Mouse (Mus musculus): ENCODE data around the gene Eif2ak2. TPM values are rescaled to one million over a fixed set of nuclear protein-coding genes. Genes with fewer than 3 reads are reported as not detected.

The Eif2ak2 gene
- total and polyA plus RNA-seq, 3 experiments: 15.9 to 59.9 (median 40.1) TPM

DNA sequence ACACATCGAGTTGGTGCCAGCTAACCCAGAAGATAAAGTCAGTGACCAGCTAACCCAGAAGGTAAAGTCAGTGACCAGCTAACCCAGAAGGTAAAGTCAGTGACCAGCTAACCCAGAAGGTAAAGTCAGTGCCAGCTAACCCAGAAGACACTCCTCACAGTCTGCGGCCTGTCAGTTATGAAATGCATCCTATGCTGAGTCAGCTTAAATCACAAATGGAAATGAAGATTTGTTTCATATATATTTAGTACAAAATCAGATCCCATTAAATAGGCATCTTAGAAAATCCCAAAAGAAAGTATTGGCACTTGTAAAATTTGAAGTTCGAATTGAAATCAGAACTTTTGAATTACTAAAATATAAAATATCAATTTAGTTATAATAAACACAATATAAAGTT, 72.8 kb downstream of the Eif2ak2 start:
- H3K27me3 ChIP-seq (ENCODE audit: insufficient read depth, low read length): no peaks in the 10 kb centered on the region
- no peaks in the 10 kb centered on the region for H3K9me3 ChIP-seq (replicated peaks)
- DNase-seq (ENCODE audit: low spot score) (no peak), ATAC-seq (ENCODE audit: extremely low read depth, insufficient number of reproducible peaks, low FRiP score, poor library complexity, severe bottlenecking) (no peak)
- peaks cover 48% of the 10 kb centered on the region for H3K36me3 ChIP-seq (replicated peaks)
- no peaks in the 10 kb centered on the region for H3K4me1 ChIP-seq (ENCODE audit: insufficient read depth, low read depth, low read length)
- no peak for TF ChIP-seq GATA1 (IDR thresholded peaks at IDR 0.05; ENCODE audit: borderline replicate concordance, low read length)
- no peak for TF ChIP-seq GATA2 (IDR thresholded peaks at IDR 0.05; ENCODE audit: borderline replicate concordance, low read depth, low read length)
- no peak for TF ChIP-seq CTCF (IDR thresholded peaks at IDR 0.05; ENCODE audit: low read depth, low read length)
- TF ChIP-seq POLR2AphosphoS5 (IDR thresholded peaks at IDR 0.05; ENCODE audit: insufficient replicate concordance, low read depth, low read length): no peak
- no peak for TF ChIP-seq TAL1 (conservative IDR thresholded peaks at IDR 0.05; ENCODE audit: low read depth, low read length)
- no peak overlapping the region for H3K4me3 ChIP-seq (ENCODE audit: low read depth, low read length)

DNA sequence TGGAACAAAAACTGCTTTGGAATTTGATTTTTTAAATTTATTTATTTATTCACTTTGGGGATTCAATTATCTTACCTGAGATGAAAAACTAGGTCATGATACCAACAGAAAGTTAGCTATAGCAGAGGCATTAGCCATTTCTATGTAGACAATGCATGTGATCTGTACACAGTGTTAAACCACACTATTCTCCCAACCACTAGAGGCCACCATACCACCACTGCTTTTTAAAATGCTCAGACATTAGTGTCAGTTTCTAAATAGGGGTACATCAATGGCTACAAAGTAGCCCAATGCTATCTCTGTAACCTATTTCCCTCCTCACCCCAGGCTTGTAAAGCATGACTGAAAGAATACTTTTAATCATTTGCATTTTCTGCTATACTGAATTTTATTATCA, 73.4 kb downstream of the Eif2ak2 start:
- Histone ChIP-seq H3K4me1 (ENCODE audit: insufficient read depth, low read depth, low read length) (no peaks in the 10 kb centered on the region), H3K4me3 (ENCODE audit: low read depth, low read length) (no peak overlapping the region), H3K27me3 (ENCODE audit: insufficient read depth, low read length) (no peaks in the 10 kb centered on the region), H3K36me3 (replicated peaks) (peaks cover 46% of the 10 kb centered on the region), H3K9me3 (replicated peaks) (no peaks in the 10 kb centered on the region)
- no peak for DNase-seq (ENCODE audit: low spot score)
- peak; percentile 49; the same call in 1 of the 2 replicates for ATAC-seq (ENCODE audit: extremely low read depth, insufficient number of reproducible peaks, low FRiP score, poor library complexity, severe bottlenecking)
- TF ChIP-seq GATA1 (IDR thresholded peaks at IDR 0.05; ENCODE audit: borderline replicate concordance, low read length) (no peak), GATA2 (IDR thresholded peaks at IDR 0.05; ENCODE audit: borderline replicate concordance, low read depth, low read length) (no peak), POLR2AphosphoS5 (IDR thresholded peaks at IDR 0.05; ENCODE audit: insufficient replicate concordance, low read depth, low read length) (no peak), CTCF (IDR thresholded peaks at IDR 0.05; ENCODE audit: low read depth, low read length) (no peak; the same call in 1 of the 2 replicates), TAL1 (conservative IDR thresholded peaks at IDR 0.05; ENCODE audit: low read depth, low read length) (no peak)

Other genes with a start within 250 kb of the Eif2ak2 start
- 27.5 and 29.2 TPM in 2 replicates for gene Strn, start 145.4 kb downstream of the Eif2ak2 start, total RNA-seq (2014; fragmentation: Nextera tagmentation)
- 39.7 and 52.6 TPM in 2 replicates for gene Strn, start 145.4 kb downstream of the Eif2ak2 start, total RNA-seq (2017)
- 2.9 TPM in 2 replicates for gene Strn, start 145.4 kb downstream of the Eif2ak2 start, polyA plus RNA-seq (2012)
- gene Heatr5b, start 47.2 kb downstream of the Eif2ak2 start, total RNA-seq (2014; fragmentation: Nextera tagmentation): 36.9 and 50.7 TPM in 2 replicates
- 25.1 and 27.2 TPM in 2 replicates for gene Heatr5b, start 47.2 kb downstream of the Eif2ak2 start, total RNA-seq (2017)
- gene Heatr5b, start 47.2 kb downstream of the Eif2ak2 start, polyA plus RNA-seq (2012): 1.8 and 2.9 TPM in 2 replicates
- 21.1 and 39.9 TPM in 2 replicates for gene Gpatch11, start 47.0 kb downstream of the Eif2ak2 start, total RNA-seq (2014; fragmentation: Nextera tagmentation)
- gene Gpatch11, start 47.0 kb downstream of the Eif2ak2 start, total RNA-seq (2017): 26.8 and 35.2 TPM in 2 replicates
- gene Gpatch11, start 47.0 kb downstream of the Eif2ak2 start, polyA plus RNA-seq (2012): 1.5 and 4.4 TPM in 2 replicates
- not detected in 2 replicates for gene Sult6b1, start 24.4 kb upstream of the Eif2ak2 start, total RNA-seq (2014; fragmentation: Nextera tagmentation)
- 0.33 and 0.58 TPM in 2 replicates for gene Sult6b1, start 24.4 kb upstream of the Eif2ak2 start, total RNA-seq (2017)
- gene Sult6b1, start 24.4 kb upstream of the Eif2ak2 start, polyA plus RNA-seq (2012): not detected in 2 replicates
- 17.1 and 20.5 TPM in 2 replicates for gene Cebpzos, start 33.9 kb upstream of the Eif2ak2 start, total RNA-seq (2014; fragmentation: Nextera tagmentation)
- gene Cebpzos, start 33.9 kb upstream of the Eif2ak2 start, total RNA-seq (2017): 61.6 and 76.5 TPM in 2 replicates
- gene Cebpzos, start 33.9 kb upstream of the Eif2ak2 start, polyA plus RNA-seq (2012): 4.1 and 4.5 TPM in 2 replicates
- gene Cebpz, start 54.5 kb upstream of the Eif2ak2 start, total RNA-seq (2014; fragmentation: Nextera tagmentation): 83.5 and 108 TPM in 2 replicates
- gene Cebpz, start 54.5 kb upstream of the Eif2ak2 start, total RNA-seq (2017): 82.5 and 97.9 TPM in 2 replicates
- gene Cebpz, start 54.5 kb upstream of the Eif2ak2 start, polyA plus RNA-seq (2012): 37.0 and 45.9 TPM in 2 replicates
- gene Ndufaf7, start 54.6 kb upstream of the Eif2ak2 start, total RNA-seq (2014; fragmentation: Nextera tagmentation): 24.4 and 40.0 TPM in 2 replicates
- 46.4 and 49.4 TPM in 2 replicates for gene Ndufaf7, start 54.6 kb upstream of the Eif2ak2 start, total RNA-seq (2017)
- 1.3 and 4.0 TPM in 2 replicates for gene Ndufaf7, start 54.6 kb upstream of the Eif2ak2 start, polyA plus RNA-seq (2012)
- gene Prkd3, start 138.2 kb upstream of the Eif2ak2 start, total RNA-seq (2014; fragmentation: Nextera tagmentation): 0.15 TPM in 1 of 2 replicates, not detected in the other
- gene Prkd3, start 138.2 kb upstream of the Eif2ak2 start, total RNA-seq (2017): 0.12 and 0.16 TPM in 2 replicates
- gene Prkd3, start 138.2 kb upstream of the Eif2ak2 start, polyA plus RNA-seq (2012): not detected in 2 replicates
- gene Qpct, start 169.3 kb upstream of the Eif2ak2 start, total RNA-seq (2014; fragmentation: Nextera tagmentation): not detected in 2 replicates
- gene Qpct, start 169.3 kb upstream of the Eif2ak2 start, total RNA-seq (2017): 0.06 and 0.16 TPM in 2 replicates
- gene Qpct, start 169.3 kb upstream of the Eif2ak2 start, polyA plus RNA-seq (2012): not detected in 2 replicates